Mouse (Mus musculus): Measurements from ENCODE around the gene Vps37b. TPM values are rescaled to one million over a fixed set of nuclear protein-coding genes. Genes with fewer than 3 reads are reported as not detected.

Vps37b gene
- total RNA-seq, 4 experiments from 2014 or later, result 76.1 to 101 (median 91.9) TPM

DNA sequence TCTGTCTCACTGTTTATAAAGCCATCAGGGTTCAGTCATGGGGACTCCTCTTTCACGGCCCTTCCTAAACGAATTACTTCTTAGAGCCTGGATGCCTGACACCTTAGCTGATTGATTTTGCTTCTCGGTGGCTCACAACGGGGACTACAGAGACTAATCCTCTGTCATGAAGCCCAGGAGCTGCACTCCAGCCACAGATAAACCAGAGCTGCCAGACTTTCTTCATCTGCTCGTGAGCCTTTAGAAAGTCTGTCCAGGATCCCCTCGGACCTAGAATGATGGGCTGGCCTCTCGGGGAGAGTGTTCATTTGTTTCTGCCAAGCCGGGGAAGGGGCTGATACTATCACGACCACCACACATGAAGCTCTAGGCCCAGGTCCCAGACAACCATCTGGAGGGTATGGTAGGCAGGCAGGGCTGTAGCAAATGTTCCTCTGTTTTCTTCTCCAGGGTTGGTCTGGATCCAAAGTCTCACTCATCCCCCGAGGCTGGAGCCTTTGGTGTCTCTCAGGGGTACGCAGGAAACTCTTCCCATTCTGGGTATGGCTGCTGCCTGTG lies 13.5 kb upstream of the Vps37b start:
- DNase-seq, result no peak

DNA sequence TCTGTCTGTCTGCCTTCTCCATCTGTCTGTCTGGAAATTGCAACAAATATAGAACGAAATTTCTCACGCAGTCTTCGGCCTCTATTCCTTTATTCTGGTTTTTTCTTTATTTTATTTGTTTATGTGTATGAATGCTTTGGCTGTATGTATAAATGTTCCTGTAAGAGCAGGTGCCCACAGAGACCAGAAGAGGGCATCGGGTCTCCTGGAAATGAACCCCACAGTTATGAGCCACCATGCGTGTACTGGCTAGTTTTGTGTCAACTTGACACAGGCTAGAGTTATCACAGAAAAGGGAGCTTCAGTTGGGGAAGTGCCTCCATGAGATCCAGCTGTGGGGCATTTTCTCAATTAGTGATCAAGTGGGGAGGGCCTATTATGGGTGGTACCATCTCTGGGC lies 11.9 kb upstream of the Vps37b start:
- DNase-seq, result no peak

DNA sequence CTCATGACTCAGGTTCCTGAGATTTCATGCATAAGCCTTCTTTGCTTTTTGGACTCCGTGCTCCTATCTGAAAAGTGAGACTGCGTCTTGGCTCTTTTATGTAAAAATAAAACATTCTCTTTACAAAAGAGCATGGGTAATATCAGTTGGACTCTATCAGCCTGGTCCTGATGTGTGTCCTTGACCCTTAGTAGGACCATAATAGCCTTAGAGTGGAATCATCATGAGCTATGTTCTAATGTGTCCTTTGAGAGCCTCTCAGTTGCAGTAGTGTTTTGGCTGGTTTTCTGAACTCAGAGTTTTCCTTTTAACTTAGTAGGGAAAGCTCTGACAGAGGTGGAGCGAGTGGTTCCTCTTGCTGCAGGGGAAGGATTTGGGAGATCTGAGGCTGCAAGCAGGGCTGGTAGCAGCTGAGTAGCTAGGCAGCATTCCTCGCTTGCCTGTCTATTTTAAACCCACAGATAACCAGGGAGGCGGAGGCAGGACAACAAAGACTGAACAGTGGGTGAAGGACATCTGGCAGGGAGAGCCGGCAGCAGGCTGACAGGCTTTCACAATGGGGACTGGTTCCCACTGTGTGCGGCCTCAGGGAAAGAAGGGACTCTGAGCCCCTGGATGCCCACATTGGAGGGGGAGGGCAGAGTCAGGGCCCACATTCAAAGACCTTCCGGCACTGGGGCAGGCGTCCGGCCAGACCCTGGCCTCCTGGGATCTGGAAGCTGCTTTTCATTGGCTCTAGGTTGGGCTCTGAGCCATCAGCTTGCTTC lies 11.3 kb upstream of the Vps37b start:
- DNase-seq, result peak; percentile 77

DNA sequence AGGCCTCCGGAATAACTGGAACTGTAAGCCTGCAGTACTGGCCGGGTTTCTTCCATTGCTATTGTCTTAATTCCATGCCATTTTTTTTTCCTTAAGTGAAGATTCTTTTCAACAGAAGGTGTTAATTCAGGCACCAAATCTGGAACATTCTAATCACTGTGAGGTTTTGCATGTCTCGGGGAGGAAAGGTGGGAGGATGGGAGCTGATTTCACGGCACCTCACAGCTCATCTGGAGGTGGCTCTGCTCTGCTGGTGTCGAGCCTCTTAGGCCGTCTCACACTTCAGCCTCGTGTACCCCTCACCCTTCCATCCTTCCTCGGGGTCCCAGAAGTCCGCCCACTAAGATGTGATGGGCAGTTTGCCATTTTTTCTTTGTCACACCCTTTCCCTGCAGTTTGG lies 9.0 kb upstream of the Vps37b start:
- no peak for DNase-seq

DNA sequence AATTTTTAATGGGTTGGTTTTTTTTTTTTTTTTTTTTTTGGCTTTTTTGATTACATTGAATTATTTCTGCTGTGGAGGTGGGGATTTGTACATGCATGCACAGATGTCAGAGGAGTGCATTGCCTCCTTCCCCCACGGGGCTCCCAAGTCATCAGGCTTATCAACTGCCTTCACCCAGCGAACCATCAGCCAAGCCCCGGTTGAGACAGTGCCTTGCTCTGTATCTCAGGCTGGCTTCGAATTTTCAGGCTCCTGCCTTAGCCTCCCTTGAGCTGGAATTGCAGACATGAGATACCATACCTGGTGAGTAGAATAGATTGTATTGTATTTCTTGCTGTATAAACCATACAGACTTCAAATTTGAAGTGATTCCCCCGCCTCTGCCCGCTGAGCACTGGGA lies 7.5 kb upstream of the Vps37b start:
- DNase-seq, result no peak

DNA sequence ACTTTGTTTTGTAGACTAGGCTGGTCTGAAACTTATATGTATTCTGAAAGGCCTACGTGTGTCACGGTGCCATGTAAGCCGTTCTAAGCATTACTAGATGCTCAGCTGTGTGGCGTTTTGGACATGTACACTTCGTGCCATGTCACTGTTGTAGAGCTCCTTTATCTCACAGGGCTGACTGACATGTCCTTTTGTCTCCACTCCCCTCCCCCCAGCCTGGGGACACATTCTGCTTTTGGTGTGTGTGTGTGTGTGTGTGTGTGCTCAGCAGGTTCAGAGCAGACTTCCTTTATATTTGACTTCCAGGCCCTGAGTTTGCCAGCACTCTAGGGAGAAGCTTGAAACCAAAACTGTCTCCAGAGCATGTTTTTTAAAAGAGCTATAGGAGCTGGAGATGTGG lies 4.8 kb upstream of the Vps37b start:
- no peak for DNase-seq

DNA sequence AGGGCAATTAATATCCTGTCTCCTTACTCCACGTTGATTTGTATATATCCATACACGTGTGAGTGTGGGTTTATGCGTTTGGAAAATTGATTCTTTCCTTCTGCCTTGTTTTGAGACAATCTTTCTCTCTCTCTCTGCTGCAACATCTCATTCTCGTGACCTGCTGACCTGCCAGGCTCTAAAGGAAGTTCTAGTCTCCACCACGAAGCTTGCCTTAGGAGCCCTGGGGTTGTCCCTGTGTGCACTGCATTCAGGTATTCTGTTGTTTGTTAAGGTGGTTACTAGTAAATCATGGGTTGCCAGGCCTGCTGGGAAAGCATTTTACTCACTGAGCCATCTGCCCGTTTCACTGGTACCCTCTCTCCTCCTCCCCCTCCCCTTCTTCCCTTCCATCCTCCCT lies 4.3 kb upstream of the Vps37b start:
- no peak for DNase-seq

DNA sequence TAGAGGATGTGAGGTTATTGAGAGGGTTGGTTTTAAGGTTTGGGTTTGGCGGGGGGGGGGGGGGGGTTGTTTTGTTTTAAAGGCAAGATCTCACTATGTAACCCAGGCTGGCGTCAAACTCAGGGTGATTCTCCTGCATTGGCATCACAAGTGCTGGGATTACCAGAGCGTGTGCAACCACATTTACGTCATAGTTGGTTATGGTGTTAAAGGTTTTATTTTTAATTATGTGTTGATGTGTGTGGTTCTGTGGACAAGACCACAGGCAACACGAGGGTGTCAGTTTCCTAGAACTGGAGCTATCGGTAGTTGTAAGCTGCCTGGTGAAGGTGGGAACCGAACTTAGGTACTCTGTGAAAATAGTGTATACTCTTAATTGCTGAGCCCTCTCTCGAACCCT lies 3.7 kb upstream of the Vps37b start:
- DNase-seq, result no peak

DNA sequence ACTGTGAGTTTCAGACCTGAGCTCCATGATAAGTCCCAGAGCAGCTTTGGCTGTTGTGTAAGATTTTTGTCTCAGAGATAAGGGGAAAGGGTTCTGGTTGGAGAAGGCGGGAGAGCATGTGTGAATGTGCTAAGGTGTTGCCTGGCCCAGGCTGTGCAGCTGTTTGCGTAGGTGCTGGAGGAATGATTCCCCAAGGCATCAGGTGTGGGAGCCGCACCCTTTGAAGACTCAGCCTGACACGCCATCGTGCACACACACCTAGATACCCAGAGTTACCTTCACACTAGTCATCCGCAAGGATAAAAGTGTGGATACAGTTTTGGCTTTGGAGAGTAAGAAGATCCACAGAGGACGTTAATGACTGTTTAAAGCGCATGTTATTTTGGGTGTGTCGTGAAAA lies 3.3 kb upstream of the Vps37b start:
- no peak for DNase-seq

DNA sequence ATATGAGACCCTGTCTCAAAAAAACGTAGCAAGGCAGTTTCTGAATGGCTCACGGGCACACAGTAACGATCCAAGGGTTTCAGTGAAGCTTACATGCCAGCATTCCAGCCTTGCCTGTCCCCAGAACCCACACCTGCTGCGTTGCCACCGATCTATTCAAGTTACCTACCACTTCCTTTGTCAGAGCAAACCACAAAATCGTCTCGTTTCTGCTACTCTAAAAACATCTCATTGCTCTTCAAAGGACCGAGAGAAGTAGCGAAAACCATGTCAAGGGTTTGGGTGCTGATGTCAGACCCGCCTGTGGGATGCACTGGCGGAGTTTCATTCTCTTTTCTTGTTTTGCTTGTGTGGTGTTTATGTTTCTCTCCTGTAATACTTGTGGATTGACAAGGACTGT lies 2.4 kb upstream of the Vps37b start:
- no peak for DNase-seq

DNA sequence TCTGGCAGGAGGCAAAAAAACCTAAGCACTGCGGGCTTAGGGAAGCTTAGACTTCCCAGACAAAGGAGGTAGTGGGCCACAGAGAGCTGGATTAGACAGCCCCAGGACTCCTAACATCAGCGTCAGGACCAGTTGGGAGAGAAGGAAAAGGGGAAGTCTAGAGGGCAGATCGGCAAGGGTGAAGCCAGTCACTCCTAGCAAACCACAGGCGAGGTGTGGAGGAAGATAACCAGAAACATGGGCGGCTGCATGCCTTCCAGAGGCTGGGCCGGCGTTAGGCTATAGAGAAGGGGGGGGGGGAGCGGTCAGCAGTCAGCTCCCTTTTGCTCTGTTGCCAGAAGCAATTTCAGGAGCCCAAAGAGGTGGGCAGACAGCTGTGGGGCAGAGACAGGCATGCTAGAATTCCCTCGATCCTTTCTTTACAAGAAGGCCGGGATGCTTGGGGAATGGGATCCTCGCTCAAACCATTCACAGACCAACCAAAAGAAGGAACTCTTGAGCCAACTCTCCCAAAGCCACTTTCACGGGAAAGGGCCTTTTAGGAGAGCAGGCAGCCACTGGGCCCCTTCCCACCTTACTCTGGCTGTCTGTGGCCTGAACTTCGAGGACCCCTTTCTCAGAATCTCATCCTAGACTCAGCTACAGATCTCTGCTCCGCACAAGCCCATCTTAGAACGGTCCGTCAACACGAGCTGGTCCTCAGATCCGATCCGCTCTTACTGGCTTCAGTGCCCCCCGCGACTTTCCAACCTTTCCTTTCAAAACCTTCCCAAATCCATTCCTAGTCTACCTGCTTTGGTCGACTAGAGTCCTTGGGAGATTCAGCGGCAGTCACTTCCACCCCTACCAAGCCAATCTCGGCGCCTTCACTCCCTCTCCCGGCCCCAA lies 758 bp downstream of the Vps37b start:
- DNase-seq, result no peak

DNA sequence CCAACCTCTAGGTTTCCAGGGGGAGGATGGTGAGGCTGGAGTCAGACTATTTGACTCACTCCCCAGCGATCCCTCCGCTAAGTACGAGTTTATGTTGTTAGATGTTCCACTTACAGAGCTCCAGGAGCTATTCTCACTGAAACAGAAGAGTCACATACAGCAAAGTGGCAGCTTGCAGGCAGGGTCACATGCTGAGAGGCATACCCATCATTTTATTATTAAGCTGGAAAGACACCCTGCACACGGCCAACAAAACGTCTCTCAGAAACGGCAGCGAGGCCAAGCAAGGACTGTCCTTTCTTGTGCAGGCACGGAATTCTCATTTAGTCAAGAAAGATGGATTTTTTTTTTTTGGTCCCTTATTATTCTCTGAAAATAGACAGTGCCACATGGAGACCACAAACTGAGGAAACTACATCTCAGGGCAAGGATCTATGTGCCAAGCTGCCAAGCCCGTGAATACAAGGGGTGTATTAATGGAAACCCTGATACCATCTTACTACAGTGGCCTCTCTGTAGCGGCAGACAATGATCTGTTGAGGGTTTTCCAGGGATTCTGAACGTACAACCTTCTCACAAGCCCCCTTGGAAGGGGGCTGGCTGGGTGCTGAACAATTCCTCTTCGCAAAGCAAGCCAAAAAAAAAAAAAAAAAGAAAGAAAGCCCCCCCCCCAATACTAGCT lies 1.5 kb downstream of the Vps37b start:
- no peak for DNase-seq

DNA sequence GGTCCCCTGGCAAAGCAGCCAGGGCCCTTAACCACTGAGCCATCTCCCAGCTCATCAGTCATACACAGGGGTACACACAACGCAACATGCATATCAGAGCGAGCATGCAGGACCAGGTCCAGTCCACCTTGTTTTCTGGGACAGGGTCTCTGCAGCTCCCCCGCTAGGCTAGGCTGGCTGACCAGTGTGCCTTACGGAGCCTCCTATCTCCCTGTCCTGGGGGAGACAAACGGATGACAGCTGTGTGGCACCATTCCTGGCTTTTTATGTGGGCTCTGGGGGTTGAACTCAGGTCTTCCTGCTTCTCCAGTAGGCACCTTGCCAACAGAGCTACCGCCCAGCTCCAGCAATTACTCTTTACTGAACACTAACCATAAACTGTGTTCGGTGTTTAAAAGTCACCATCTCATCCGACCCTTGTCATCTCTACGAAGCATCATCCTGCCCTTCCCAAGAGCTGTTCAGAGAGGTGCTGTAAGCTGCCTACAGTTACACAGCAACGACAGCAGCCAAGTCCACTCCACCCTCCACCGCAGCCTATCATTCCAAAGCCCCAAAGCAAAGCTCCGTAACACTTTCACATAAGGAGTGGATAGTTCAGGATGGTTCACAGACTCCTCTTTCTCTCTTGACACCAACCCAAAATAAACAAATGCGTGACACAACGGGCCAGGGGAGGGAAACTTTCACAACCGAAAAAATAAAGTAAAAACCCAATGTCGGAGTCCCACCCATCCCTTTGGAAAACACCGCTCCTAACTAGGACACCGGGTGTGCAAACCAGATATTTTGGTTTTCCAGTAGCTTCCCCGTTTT lies 2.6 kb downstream of the Vps37b start:
- no peak for DNase-seq

DNA sequence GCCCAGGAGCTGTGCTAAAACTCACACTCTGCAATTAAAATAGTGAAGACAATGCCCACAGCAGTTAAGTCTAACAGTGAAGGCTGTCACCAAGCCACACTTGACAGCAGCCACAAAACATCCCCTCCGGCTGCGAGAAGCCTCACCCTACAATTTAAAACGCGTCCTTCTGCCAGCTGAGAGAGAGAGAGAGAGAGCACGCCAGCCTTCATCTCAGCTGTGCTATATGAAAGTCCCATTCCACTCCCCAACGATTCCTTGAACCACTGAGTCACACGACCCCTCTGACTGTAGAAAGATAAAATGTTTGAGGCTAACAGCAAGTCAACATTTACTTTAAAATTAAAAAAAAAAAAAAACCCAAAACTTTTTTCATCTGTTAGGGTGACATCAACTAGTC lies 3.4 kb downstream of the Vps37b start:
- no peak for DNase-seq

DNA sequence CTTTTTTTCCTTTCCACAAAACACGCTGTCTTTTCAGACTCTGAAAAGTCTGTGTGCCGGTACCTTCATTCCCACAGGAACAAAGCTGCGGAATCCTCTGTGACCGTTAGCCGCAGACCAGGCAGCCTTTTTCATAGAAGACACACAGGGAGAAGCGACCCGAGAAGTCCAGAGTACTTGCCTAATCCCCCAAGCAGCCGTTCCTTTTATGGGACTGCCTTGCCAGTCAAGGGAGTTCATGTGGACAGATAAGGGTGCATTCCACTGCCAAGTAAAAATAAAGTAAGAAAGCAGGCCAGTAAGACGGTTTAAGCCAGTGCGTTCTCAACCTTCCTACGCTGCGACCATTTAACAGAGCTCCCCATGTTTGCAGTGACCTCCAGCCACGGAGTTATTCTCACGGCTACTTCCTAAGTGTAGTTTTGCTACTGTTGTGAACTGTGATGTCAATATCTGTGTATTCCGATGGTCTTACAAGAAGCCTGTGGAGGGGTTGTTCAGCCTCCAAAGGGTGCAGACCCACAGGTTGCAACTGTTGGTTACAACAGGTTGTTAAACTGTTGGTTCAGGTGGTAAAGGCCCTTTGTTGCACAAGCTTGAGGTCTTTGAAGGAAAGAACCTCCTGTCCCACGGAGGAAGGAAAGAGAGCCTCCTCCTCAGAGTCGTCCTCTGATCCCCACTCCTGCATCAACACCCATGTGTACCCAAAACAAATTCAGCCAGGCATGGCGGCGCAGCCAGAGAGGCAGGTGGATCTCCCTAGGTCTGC lies 4.2 kb downstream of the Vps37b start:
- no peak for DNase-seq

DNA sequence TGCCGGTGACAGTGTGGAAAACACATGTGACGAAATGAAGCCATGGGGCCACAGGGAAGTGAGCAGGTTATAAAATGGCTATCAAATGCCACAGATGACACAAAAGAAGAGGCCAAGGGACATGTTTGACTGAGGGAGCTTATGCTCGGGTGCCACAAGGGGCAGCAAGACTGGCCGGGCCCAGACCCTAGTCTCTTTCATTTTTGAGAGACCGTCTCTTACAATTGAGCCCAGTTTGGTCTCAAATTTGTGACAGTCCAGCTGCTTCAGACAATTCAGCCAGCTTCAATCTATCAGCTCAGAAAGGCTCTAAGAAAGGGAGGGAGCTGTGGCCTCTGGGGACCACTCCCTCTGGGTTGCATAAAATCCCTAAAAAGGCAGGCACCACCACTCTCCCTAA lies 5.5 kb downstream of the Vps37b start:
- no peak for DNase-seq

DNA sequence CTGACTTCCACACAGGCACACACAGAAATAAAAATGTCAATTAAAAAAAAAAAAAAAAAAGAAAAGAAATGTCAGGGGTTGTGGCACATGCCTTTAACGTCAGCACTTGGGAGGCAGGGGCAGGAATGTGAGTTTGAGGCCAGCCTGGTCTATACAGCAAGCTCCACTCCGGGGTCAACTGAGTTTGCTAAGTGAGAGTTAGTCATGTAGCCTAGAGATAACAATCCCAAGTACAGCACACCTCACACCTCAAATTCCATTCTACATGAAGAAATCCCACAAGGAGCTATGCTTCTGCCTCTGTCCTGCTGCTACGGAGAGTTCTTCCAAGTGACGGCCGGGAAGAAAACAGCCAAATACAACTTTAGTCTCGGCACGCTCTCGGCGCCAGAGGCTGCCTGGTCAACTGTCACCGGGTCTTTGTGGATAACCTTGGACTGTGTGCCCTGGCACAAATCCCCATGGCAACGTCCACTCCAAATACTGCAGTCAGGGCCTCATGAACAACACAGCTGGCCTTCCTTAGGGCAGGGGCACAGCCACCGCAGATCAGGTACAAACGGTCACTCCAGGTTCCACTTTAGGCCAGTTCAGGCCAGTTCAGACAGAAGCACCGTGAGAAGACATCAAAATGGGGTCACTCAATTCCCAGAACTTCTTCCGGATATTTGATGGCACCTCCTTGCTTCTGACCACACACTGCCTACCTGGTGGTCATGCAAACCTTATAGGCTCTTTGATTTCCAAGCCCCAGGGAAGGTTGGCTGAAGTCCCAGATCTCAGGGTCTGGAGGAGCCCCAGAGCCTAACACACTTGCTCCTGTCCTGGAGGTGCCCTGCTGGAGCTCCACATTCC lies 6.3 kb downstream of the Vps37b start:
- peak; percentile 82 for DNase-seq

DNA sequence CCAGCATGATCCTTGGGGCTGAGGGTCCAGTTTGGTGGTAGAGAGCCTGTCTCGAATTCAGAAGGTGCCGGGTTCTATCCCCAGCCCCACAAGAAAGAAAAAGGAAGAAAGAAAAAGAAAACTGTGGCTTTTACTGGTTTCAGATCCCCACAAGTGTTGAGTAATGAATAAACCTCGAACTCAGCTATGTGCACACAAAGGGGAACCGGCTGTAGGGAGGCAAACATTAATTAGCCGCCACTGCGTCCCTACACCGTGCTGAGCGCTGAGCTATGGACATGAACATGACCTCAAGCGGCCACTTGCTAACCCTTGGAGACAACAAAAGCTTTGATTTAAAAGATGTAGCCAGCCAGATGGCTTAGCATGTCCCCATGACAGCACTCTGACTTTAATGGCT lies 6.9 kb downstream of the Vps37b start:
- no peak for DNase-seq

DNA sequence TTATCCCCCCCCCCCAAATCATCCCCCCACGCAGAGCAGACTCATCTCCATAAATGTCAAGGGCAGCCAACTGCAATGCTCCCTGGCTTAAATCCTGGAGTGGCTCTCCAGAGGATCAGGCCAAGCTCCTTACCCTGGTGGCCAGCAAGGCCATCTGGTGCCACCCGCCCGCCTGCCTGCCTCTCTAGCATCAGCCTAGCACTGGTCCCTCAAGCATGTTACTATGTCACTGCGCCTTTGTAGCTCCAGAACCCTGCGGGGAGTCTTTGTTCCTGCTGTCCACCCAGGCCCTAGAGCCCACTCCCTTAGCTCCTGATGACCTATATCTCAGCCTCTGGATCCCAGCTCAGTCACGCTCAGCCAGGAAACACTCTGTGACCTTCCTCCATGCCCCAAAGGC lies 7.4 kb downstream of the Vps37b start:
- peak; percentile 83 for DNase-seq

DNA sequence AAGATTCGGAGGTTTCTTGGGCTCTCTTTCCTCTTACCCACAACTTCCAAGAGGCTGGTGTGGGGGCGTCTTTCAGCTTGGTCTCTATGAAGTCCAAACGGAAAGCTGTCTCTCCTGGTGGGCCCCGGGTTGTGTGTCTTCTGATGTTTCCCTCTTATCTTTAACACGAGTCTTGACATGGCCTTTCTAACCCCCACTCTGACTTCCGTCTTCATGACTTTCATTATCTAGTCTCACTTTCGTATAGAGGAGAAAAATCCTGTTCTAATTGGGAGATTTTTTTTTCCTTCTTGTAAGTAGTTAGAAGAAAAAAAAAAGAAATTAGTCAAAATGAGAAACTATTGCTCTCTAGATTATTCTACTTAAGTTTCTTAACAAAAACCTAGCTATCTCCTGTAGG lies 9.7 kb downstream of the Vps37b start:
- DNase-seq, result no peak
